Mouse (Mus musculus): ENCODE measurements around the gene Fnip2. TPM values are rescaled to one million over a fixed set of nuclear protein-coding genes. Genes with fewer than 3 reads are reported as not detected.

Fnip2 gene
- polyA plus RNA-seq (2012; fragmentation: generic; extraction: Trizol) = 2.5 TPM

DNA sequence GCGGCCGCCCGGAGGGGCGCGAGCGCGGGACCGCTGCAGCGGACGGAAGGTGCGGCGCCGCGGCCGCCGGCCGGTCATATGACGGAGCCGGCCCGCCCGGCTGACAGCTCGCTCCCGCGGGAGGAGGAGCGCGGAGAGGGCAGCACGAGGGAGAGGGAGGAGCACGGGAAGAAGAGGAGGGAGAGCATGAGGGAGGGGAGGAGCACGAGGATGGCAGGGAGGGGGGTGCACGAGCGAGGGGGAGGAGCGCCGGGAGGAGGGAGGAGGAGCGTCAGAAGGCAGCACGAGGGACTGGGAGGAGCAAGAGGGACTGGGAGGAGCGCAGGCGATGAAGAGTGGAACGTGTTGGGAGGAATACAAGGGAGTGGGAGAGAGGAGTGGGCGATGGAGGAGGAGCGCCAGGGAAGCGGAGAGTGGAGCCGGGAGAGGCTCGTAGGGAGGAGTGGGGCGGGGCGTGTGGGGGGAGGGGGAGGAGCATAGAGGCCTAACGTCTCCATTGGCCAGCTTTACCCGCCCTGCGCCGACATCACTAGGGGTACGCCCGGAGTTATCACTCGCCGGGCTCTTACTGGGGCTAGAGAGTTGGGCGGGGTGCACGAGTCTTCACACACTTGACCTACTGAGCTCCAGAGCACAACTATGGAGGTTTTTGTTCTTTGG lies at the start of gene Fnip2:
Gene Fnip2, minus strand, starts transcription at position 94 of the 660 bp plus-strand sequence.
- TF ChIP-seq MYOG (IDR thresholded peaks at IDR 0.05; ENCODE audit: control insufficient read depth in 1 of 3, insufficient read depth in 1 of 3, insufficient read length in 2 of 3, low read depth in 2 of 3) = peak in 1 of 3 experiments; percentile 11
- no peak for TF ChIP-seq MYOD1 (IDR thresholded peaks at IDR 0.05; ENCODE audit: control insufficient read depth in 1 of 3, insufficient read length in 2 of 3, low read depth in 2 of 3)
- peak; percentile 8 for TF ChIP-seq USF1 (IDR thresholded peaks at IDR 0.05; ENCODE audit: low read depth)
- TF ChIP-seq MAX (IDR thresholded peaks at IDR 0.05; ENCODE audit: low read depth) = peak; percentile 14
- TF ChIP-seq POLR2AphosphoS2 (IDR thresholded peaks at IDR 0.05; ENCODE audit: insufficient read length, low read depth) = peak; percentile 35
- TF ChIP-seq POLR2A (IDR thresholded peaks at IDR 0.05; ENCODE audit: insufficient read length, low read depth) = peak; percentile 73
- Histone ChIP-seq H3K79me2 (ENCODE audit: control insufficient read depth, insufficient read depth) (peaks cover 28% of the 10 kb centered on the region), H3K27me3 (ENCODE audit: control insufficient read depth, insufficient read depth, insufficient read length) (no peaks in the 10 kb centered on the region), H3K4me2 (ENCODE audit: low read depth) (peak within 1 kb of the TSS; percentile 93), H3K36me3 (ENCODE audit: control insufficient read depth, insufficient read depth) (no peaks in the 10 kb centered on the region), H3K4me3 (peak within 1 kb of the TSS; percentile 58), H3ac (ENCODE audit: control insufficient read depth, insufficient read length) (peak within 1 kb of the TSS; percentile 61)

DNA sequence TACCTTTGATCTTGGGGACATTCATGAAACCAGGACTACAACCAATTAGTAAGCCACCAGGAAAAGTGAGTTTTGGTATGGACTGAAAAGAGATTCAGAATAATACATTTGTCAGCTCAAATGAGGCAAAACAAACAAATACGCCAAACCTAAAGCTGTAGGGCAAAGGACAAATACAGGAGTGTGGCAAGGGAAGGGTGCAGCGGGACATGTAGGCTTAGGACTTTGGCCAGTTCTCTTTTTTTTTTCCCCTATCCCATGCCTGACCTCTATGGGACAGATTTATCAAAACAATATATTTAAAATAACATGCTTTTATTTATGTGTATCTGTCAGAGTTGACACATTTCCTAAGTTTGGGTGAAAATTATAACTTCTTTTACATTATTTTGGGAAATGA lies 42.3 kb upstream of the Fnip2 start:
- H3K27me3 ChIP-seq (ENCODE audit: control insufficient read depth, insufficient read depth, insufficient read length) = no peaks in the 10 kb centered on the region
- H3K36me3 ChIP-seq (ENCODE audit: control insufficient read depth, insufficient read depth) = peaks cover 44% of the 10 kb centered on the region
- H3ac ChIP-seq (ENCODE audit: control insufficient read depth, insufficient read length) = no peak overlapping the region
- no peak overlapping the region for H3K4me2 ChIP-seq (ENCODE audit: low read depth)
- TF ChIP-seq TCF3 (IDR thresholded peaks at IDR 0.05; ENCODE audit: insufficient read length, low read depth) = no peak
- no peak for TF ChIP-seq POLR2A (IDR thresholded peaks at IDR 0.05; ENCODE audit: insufficient read length, low read depth)
- TF ChIP-seq CEBPB (IDR thresholded peaks at IDR 0.05; ENCODE audit: insufficient read depth, poor library complexity, severe bottlenecking) = no peak
- TF ChIP-seq E2F4 (IDR thresholded peaks at IDR 0.05; ENCODE audit: insufficient read depth) = no peak
- no peak for TF ChIP-seq MYOG (IDR thresholded peaks at IDR 0.05; ENCODE audit: control insufficient read depth in 1 of 3, insufficient read depth in 1 of 3, insufficient read length in 2 of 3, low read depth in 2 of 3)
- no peak for TF ChIP-seq MYOD1 (IDR thresholded peaks at IDR 0.05; ENCODE audit: control insufficient read depth in 1 of 3, insufficient read length in 2 of 3, low read depth in 2 of 3)
- TF ChIP-seq POLR2AphosphoS2 (IDR thresholded peaks at IDR 0.05; ENCODE audit: insufficient read length, low read depth) = no peak
- TF ChIP-seq TCF12 (IDR thresholded peaks at IDR 0.05; ENCODE audit: insufficient read depth, poor library complexity, severe bottlenecking) = no peak
- no peak for TF ChIP-seq MAX (IDR thresholded peaks at IDR 0.05; ENCODE audit: low read depth)
- no peak for TF ChIP-seq USF1 (IDR thresholded peaks at IDR 0.05; ENCODE audit: low read depth)
- TF ChIP-seq REST (IDR thresholded peaks at IDR 0.05; ENCODE audit: insufficient read depth, insufficient read length) = no peak
- no peak for TF ChIP-seq SRF (IDR thresholded peaks at IDR 0.05; ENCODE audit: control insufficient read depth, insufficient read length, low read depth)
- H3K4me3 ChIP-seq = no peak overlapping the region
- H3K79me2 ChIP-seq (ENCODE audit: control insufficient read depth, insufficient read depth) = no peaks in the 10 kb centered on the region

DNA sequence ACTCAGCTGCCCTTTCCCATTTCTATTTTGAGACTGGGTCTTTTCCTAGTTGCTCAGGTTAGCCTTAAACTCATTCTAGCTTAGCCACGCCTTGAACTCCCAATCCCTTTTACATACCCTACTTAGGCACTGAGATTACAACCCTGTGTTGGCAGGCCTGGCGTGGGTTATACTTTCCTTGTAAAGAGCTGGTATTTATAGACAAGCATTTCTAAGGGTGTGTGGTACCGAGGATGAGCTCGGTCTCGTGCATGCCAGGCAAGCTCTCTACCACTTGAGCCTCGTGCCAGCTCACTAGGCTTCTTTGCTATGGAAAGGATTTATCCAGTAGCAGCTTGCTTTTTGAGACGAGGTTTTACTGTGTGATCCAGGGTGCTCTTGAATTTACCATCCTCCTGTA lies 27.9 kb upstream of the Fnip2 start:
- no peak overlapping the region for H3K4me3 ChIP-seq
- H3K36me3 ChIP-seq (ENCODE audit: control insufficient read depth, insufficient read depth) = peaks cover 61% of the 10 kb centered on the region
- no peaks in the 10 kb centered on the region for H3K27me3 ChIP-seq (ENCODE audit: control insufficient read depth, insufficient read depth, insufficient read length)
- no peak overlapping the region for H3K4me2 ChIP-seq (ENCODE audit: low read depth)
- peaks cover 47% of the 10 kb centered on the region for H3K79me2 ChIP-seq (ENCODE audit: control insufficient read depth, insufficient read depth)
- TF ChIP-seq TCF3 (IDR thresholded peaks at IDR 0.05; ENCODE audit: insufficient read length, low read depth) = no peak
- no peak for TF ChIP-seq E2F4 (IDR thresholded peaks at IDR 0.05; ENCODE audit: insufficient read depth)
- no peak for TF ChIP-seq POLR2A (IDR thresholded peaks at IDR 0.05; ENCODE audit: insufficient read length, low read depth)
- H3ac ChIP-seq (ENCODE audit: control insufficient read depth, insufficient read length) = no peak overlapping the region

DNA sequence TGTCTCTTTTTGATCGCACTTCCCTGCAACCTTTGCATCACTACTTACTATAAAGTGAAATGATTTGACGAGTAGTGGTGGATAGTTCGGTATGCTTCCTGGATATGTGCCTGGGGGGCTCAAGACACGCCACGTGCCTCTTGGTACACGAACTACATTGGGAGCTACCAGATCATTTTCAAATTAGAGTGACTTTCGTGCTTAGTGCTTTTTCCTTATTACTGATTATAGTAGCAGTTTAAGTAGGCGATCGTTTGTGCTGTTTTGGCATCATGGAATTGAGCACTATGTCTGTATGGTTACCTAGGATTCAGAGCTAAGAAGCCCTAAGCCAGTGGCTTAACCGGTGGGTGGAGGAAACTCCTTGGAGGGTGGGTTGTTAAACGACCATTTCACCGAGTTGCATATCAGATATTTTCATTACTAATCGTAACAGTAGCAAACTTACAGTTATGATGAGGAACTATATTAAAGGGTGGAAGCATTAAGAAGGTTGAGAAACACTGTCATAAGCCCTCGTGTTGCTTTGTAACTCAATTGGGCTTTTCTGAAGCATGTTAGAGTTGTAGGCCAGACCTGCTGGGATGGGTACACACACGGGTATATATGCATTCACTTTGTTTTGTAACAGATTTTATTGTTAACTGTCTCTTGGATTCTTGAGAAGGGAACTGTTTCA lies 24.3 kb upstream of the Fnip2 start:
- no peak for TF ChIP-seq MAX (IDR thresholded peaks at IDR 0.05; ENCODE audit: low read depth)
- no peak for TF ChIP-seq TCF3 (IDR thresholded peaks at IDR 0.05; ENCODE audit: insufficient read length, low read depth)
- TF ChIP-seq MYOG (IDR thresholded peaks at IDR 0.05; ENCODE audit: control insufficient read depth in 1 of 3, insufficient read depth in 1 of 3, insufficient read length in 2 of 3, low read depth in 2 of 3) = no peak
- TF ChIP-seq MYOD1 (IDR thresholded peaks at IDR 0.05; ENCODE audit: control insufficient read depth in 1 of 3, insufficient read length in 2 of 3, low read depth in 2 of 3) = no peak
- TF ChIP-seq USF1 (IDR thresholded peaks at IDR 0.05; ENCODE audit: low read depth) = no peak
- TF ChIP-seq POLR2AphosphoS2 (IDR thresholded peaks at IDR 0.05; ENCODE audit: insufficient read length, low read depth) = no peak
- TF ChIP-seq CEBPB (IDR thresholded peaks at IDR 0.05; ENCODE audit: insufficient read depth, poor library complexity, severe bottlenecking) = no peak
- no peak for TF ChIP-seq REST (IDR thresholded peaks at IDR 0.05; ENCODE audit: insufficient read depth, insufficient read length)
- no peak for TF ChIP-seq E2F4 (IDR thresholded peaks at IDR 0.05; ENCODE audit: insufficient read depth)
- no peak for TF ChIP-seq TCF12 (IDR thresholded peaks at IDR 0.05; ENCODE audit: insufficient read depth, poor library complexity, severe bottlenecking)
- no peak for TF ChIP-seq SRF (IDR thresholded peaks at IDR 0.05; ENCODE audit: control insufficient read depth, insufficient read length, low read depth)
- no peak for TF ChIP-seq POLR2A (IDR thresholded peaks at IDR 0.05; ENCODE audit: insufficient read length, low read depth)
- peak overlapping the region; percentile 85 for H3K4me2 ChIP-seq (ENCODE audit: low read depth)
- H3K79me2 ChIP-seq (ENCODE audit: control insufficient read depth, insufficient read depth) = peaks cover 47% of the 10 kb centered on the region
- no peaks in the 10 kb centered on the region for H3K27me3 ChIP-seq (ENCODE audit: control insufficient read depth, insufficient read depth, insufficient read length)
- H3ac ChIP-seq (ENCODE audit: control insufficient read depth, insufficient read length) = peak overlapping the region; percentile 66
- H3K36me3 ChIP-seq (ENCODE audit: control insufficient read depth, insufficient read depth) = peaks cover 32% of the 10 kb centered on the region
- H3K4me3 ChIP-seq = peak overlapping the region; percentile 94

Measured in myocyte (in vitro differentiated cells).